ENCODE assay signal across 8 mouse cellular contexts in the genomic region with DNA sequence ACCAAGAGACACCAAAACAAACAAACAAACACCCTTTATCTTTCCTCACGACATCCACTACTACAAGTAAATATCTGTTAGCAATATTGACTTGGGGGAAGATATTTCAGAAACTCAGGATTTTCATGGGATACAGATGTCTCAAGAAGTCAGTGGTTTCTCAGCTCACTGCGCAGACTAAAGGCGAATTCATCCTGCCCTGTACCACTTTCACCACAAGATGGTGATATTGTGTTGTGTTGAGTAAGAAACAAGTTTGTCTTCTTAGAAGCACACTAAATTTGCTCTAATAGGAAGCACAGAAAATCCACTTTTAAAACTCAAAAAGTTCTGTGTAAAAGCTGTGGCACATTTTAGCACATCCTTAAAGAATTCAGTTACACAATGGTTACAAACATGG.
DNase-seq lines count a peak whose midpoint lies in the region; ATAC-seq and TF ChIP-seq lines count a peak whose summit lies in the region.

No protein-coding gene starts in this region.

- H3K4me1 ChIP-seq in kidney, adult 2 months (ENCODE audit: control insufficient read depth, insufficient read depth, low read length): no peaks in the 10 kb centered on the region
- no peaks in the 10 kb centered on the region for H3K4me1 ChIP-seq in forebrain, embryonic 10.5 days
- H3K4me1 ChIP-seq in neural tube, embryonic 14.5 days (ENCODE audit: control insufficient read depth, insufficient read depth, low read length): no peaks in the 10 kb centered on the region

- TF ChIP-seq CTCF in kidney, adult 2 months (conservative IDR thresholded peaks at IDR 0.05; ENCODE audit: insufficient read depth, insufficient read length, low read depth, low read length): peak; percentile 27; the same call in 1 of the 2 replicates
- no peak for TF ChIP-seq CTCF in Patski (IDR thresholded peaks at IDR 0.05)
- TF ChIP-seq CTCF in layer of hippocampus, adult 2 months (conservative IDR thresholded peaks at IDR 0.05): peak; percentile 84

- H3K4me2 ChIP-seq in neural tube, embryonic 14.5 days (ENCODE audit: low read depth, low read length): no peak overlapping the region

- in situ Hi-C loops in Patski (cut with MboI; ENCODE audit: low pct_unique_long_range_greater_than_20kb): no loop called here

- H3K4me3 ChIP-seq in kidney, adult 2 months (ENCODE audit: insufficient read depth, low read depth, low read length): no peak overlapping the region
- H3K4me3 ChIP-seq in forebrain, embryonic 10.5 days: no peak overlapping the region
- no peak overlapping the region for H3K4me3 ChIP-seq in layer of hippocampus, adult 2 months
- no peak overlapping the region for H3K4me3 ChIP-seq in neural tube, embryonic 14.5 days (ENCODE audit: low read depth, low read length)

- no peak overlapping the region for H3K27ac ChIP-seq in kidney, adult 2 months (ENCODE audit: insufficient read depth, low read depth, low read length)
- no peak overlapping the region for H3K27ac ChIP-seq in forebrain, embryonic 10.5 days
- H3K27ac ChIP-seq in layer of hippocampus, adult 2 months: no peak overlapping the region
- no peak overlapping the region for H3K27ac ChIP-seq in neural tube, embryonic 14.5 days (ENCODE audit: low read depth, low read length)

- ATAC-seq in Patski: no peak
- ATAC-seq in neural tube, embryonic 14.5 days (ENCODE audit: low read depth): peak; percentile 78; the same call in 1 of the 2 replicates

- CTCF ChIA-PET in Patski (lab: Charles Lee): no interaction called here

- H3K9me3 ChIP-seq in forebrain, embryonic 10.5 days: no peaks in the 10 kb centered on the region
- no peaks in the 10 kb centered on the region for H3K9me3 ChIP-seq in neural tube, embryonic 14.5 days (ENCODE audit: control insufficient read depth, low read length)

- POLR2A ChIA-PET in Patski (lab: Charles Lee): no interaction called here

- TF ChIP-seq POLR2A in kidney, adult 2 months (IDR thresholded peaks at IDR 0.05; ENCODE audit: low read depth, low read length): no peak

- 13% methylated on average over 3 of the region's 3 CpGs for WGBS in kidney, adult 2 months
- WGBS in forebrain, embryonic 10.5 days: 20% methylated on average over 3 of the region's 3 CpGs
- whole genome bisulfite sequencing in neural tube, embryonic 14.5 days: 14% methylated on average over 3 of the region's 3 CpGs

- no peaks in the 10 kb centered on the region for H3K27me3 ChIP-seq in kidney, adult 2 months (replicated peaks; ENCODE audit: control insufficient read depth, insufficient read depth, low read length)
- no peaks in the 10 kb centered on the region for H3K27me3 ChIP-seq in Patski
- H3K27me3 ChIP-seq in forebrain, embryonic 10.5 days (ENCODE audit: poor library complexity, severe bottlenecking): no peaks in the 10 kb centered on the region
- H3K27me3 ChIP-seq in neural tube, embryonic 14.5 days (ENCODE audit: control insufficient read depth, insufficient read depth, low read length): no peaks in the 10 kb centered on the region

- DNase-seq in kidney, adult 2 months: peak; percentile 28
- DNase-seq in kidney, adult 11 months: no peak
- DNase-seq in Patski (ENCODE audit: low read depth, low spot score): peak; percentile 2
- peak; percentile 19 for DNase-seq in forebrain, embryonic 10.5 days (ENCODE audit: extremely low spot score, low spot score)
- DNase-seq in layer of hippocampus, adult 2 months (ENCODE audit: low spot score in 2 of 2): peak; percentile 39 to 53
- DNase-seq in B cell, adult 2 months: no peak
- no peak for DNase-seq in urinary bladder, adult 18-20 months (ENCODE audit: low spot score in 2 of 2)

- no peak overlapping the region for H3K9ac ChIP-seq in neural tube, embryonic 14.5 days (replicated peaks; ENCODE audit: low read depth, low read length)

- no peaks in the 10 kb centered on the region for H3K36me3 ChIP-seq in kidney, adult 2 months (ENCODE audit: control insufficient read depth, insufficient read depth, low read length)
- no peaks in the 10 kb centered on the region for H3K36me3 ChIP-seq in forebrain, embryonic 10.5 days (replicated peaks)
- no peaks in the 10 kb centered on the region for H3K36me3 ChIP-seq in neural tube, embryonic 14.5 days (ENCODE audit: control insufficient read depth, insufficient read depth, low read length)

Comparison
In these comparisons a context has a peak if more than half of its experiments do, and no peak if none do; other contexts are left out.
1. DNase-seq: peak in kidney, adult 2 months (single experiment), Patski (single experiment), forebrain, embryonic 10.5 days (single experiment) and layer of hippocampus, adult 2 months (2 of 2); none in kidney, adult 11 months (single experiment), B cell, adult 2 months (0 of 2) and urinary bladder, adult 18-20 months (0 of 2).